Mouse (Mus musculus): Measurements from ENCODE around the gene Zfp788.

DNA sequence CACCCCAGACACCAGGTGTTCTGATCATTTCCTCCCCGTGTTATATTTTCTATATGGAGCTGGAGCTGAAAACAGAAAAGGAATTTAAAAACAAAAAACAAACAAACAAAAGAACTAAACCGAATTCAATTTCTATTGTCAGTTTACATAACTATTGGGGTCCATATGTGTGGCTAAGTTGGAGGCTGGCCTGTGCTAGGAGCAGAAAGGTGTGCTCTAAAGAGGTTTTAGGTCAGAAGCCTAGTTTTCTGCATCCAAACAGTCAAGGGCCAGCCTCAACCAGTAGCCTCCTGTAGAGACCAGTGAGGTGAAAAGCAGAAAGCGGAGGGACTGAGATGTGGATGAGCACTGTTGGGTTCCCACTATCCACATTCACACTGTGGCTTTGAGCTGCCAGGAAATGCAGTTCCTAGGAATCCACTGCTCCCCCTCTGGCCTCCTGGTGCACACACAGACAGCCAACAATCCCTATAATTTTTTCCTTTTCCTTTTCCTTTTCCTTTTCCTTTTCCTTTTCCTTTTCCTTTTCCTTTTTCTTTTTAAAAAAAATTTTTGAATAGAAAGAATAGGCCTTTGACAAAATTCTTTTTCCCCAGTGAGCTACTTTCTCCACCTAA is 33.0 kb upstream of the Zfp788 start:
- TF ChIP-seq POLR2A (IDR thresholded peaks at IDR 0.05; ENCODE audit: insufficient read length, low read depth) (no peak), CEBPB (IDR thresholded peaks at IDR 0.05; ENCODE audit: insufficient read depth, poor library complexity, severe bottlenecking) (no peak), E2F4 (IDR thresholded peaks at IDR 0.05; ENCODE audit: insufficient read depth) (no peak), USF1 (IDR thresholded peaks at IDR 0.05; ENCODE audit: low read depth) (no peak), TCF3 (IDR thresholded peaks at IDR 0.05; ENCODE audit: insufficient read length, low read depth) (no peak), POLR2AphosphoS2 (IDR thresholded peaks at IDR 0.05; ENCODE audit: insufficient read length, low read depth) (no peak), SRF (IDR thresholded peaks at IDR 0.05; ENCODE audit: control insufficient read depth, insufficient read length, low read depth) (no peak), TCF12 (IDR thresholded peaks at IDR 0.05; ENCODE audit: insufficient read depth, poor library complexity, severe bottlenecking) (no peak), MYOG (IDR thresholded peaks at IDR 0.05; ENCODE audit: control insufficient read depth in 1 of 3, insufficient read depth in 1 of 3, insufficient read length in 2 of 3, low read depth in 2 of 3) (no peak), REST (IDR thresholded peaks at IDR 0.05; ENCODE audit: insufficient read depth, insufficient read length) (no peak), MAX (IDR thresholded peaks at IDR 0.05; ENCODE audit: low read depth) (no peak)
